Mouse (Mus musculus) mouse trophoblast stem cell (cell line): ENCODE results near the gene Foxred2.

Source experiments
- in situ Hi-C, 2 experiments: fragments of 300-500 bp; cut with MseI, MboI; formaldehyde crosslinking; loops; 2 replicates in 1 of 2; 3 replicates in 1 of 2; pipeline ENCODE4 v1.15.1; 2025

The Foxred2 gene

DNA sequence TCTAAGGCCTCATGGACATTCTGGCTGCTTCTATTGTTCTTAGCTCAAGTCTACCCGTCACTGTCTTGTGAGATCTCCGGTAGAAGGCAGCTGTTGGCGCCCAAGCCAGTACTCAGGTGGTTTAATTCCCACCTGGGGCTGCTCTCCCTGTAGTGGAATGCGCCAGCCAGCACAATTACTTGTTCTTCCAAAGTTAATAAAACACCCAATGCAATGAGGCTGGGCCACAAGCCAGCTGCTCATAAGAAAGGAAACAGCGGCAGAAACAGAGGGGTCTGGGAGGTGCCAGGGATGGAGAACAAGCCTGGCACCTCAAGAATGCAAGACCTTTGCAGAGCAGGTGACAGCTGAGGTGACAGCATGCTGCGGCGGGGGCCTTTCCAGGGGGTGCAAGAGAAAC lies 7.5 kb downstream of the Foxred2 start:
- in situ Hi-C loops, result no loop called here

DNA sequence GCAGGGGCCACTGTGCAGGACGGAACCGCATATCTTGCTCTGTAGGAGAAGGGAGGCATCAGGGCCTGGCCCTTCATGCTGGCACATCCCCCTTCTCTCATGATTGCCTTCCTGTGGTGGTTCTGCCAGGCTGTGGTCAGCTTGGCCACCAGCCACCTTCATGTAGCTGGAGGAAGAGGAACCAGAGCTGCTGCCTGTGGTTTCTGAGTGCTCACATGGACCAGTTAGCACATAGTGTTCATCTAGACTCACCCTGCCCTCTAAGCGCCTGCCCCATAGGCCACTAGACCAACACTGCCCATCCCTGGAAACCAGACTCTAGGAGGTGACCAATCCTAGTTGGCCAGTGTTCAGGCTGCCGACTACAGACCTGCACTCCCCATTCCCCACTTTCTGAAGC lies 10.8 kb downstream of the Foxred2 start:
- in situ Hi-C loops, result no loop called here

DNA sequence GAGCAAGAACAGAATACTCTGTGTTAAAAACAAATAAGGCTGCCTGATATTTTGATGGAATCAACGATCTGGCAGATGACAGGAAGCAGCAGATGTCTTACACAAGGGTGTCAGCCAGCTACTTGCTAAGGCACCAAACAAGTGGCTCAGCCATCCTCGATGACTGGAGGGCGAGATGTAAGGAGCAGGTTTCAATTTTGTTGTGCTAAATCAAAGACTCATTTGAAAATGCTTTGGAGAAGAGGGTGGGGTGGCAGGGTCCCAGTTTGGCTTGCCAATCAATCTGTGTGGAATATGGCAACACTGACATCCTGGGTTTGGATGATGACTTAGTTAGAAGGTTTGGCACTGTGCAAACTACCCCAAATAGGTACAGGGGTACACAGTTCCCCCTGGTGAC lies 15.0 kb downstream of the Foxred2 start:
- in situ Hi-C loops, result no loop called here

DNA sequence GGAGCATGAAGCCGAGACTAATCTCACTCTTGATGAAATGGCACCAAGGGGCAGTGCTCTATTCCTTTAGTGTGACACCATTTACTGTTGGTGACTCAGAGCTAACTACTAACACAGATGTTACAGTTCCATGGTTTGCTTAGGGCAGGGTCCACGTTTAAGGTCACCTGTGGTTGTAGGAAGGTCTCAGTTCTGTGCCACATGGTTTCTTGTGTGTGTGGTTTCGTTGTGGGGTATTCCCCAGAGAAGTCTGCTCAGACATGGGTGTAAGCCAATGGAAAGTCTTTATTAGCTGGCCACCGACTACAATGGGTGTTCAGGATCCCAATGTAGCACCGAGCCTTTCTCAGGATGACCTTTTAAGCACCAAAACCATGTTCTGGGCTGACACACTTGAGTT lies 18.0 kb downstream of the Foxred2 start:
- in situ Hi-C loops, result no loop called here

DNA sequence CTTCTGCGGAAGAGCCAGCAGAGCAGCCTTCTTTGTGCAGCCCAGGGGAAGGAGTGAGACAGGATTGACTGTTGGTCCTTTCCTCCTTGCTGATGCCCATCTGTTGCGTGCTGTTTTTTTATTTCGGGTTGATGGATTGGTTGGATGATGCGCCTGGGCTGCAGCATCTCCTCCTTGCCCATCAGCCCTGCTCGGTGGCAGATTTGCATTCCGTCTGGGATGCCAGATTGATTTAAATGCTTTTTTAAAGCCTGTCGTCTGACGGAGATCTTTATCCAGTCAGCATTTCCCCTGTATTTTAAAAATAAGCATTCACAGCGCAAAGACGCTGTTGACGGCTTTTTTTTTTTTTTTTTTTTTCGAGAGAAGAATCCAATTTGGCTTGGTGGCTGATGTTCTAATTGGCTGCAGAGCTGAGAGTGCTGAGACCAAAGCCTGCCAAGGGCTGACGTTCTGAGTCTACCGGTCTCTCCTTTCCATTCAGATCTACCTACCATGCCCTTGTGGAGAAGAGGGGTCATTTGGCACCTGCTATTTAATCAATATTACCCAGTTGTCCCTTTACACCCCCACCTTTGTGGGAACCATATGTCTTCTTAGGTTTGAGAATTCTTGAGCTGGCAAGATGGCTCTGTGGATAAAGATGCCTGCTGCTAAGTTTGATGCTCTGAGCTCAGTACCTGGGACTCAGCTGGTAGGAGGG lies 20.7 kb downstream of the Foxred2 start:
- in situ Hi-C loops, result no loop called here

- in situ Hi-C loops, result no loop called here
Observed at GRCm38 (mm10) chr15:77934968-77935367, 21.6 kb downstream of the Foxred2 start.

GRCm38 (mm10) chr15:77934326-77934725 lies 22.2 kb downstream of the Foxred2 start:
- in situ Hi-C loops, result no loop called here

- in situ Hi-C loops, result no loop called here
Observed at GRCm38 (mm10) chr15:77933770-77934169, 22.8 kb downstream of the Foxred2 start.

- in situ Hi-C loops, result no loop called here
Observed at GRCm38 (mm10) chr15:77933222-77933621, 23.3 kb downstream of the Foxred2 start.

DNA sequence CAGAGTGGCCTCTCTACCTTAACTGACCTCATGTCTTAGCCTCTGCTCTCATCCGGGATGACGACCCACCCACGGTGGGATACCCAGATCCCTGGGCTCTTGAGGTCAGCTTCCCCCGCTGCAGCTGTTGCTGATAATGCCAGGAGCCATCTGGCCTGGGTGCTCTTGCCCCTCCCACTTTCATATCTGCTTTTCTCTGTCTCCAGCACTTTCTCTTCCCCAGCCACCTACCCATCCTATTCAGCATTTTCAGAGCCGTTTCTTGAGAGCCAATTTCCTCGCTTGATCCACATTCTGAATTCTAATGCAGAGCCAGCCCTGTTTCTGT lies 24.9 kb downstream of the Foxred2 start:
- in situ Hi-C loops, result no loop called here

DNA sequence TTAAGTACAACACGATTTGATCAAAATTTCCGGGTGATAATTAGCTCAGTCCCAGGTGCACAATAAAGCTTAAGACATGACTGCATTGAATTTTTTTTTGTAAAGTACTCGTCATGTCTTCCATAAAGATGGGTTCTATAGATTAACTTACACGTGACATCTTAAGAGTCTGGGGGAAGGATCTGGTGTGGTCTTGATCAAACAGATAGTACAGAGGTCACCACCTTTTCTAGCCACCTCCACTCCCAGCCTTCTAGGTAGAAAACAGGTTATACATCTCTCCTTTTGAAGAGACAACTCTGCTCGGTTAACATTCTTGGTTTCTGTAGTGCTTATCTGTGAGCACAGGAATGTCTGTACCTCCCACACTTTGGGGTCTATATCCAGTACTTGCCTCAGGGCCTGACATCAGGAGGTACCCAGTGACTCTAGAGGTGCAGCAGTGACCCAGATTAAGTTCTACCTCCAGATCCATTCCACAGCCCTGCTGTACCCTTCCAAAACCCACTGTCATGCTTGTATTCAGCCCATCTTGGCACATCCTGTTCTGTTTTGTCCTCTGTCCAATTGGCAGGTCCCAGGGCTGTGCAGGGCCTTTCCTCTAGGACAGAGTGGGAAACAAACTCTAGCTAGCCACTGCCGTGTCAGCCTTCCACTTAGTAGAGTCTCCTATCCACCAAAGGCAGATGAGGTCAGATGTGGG lies 25.4 kb downstream of the Foxred2 start:
- in situ Hi-C loops, result no loop called here

DNA sequence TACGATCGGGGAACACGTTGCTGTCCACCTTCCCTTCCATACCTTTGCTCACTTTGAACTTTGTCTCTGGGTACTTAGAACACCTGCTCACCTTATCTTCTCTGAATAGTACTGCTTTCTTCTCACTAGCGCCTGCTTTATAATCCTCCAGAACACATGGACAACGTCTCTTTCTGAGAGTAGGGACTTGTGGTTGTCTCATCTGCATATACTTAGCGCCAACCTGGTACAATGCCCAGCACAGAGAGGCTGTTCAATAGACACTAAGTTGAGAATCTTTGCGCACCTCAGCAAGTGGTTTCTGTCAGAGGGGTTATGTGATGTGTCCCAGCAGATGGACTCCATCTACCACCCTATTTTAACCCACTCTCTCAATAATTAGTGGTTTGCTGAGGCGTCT lies 26.7 kb downstream of the Foxred2 start:
- in situ Hi-C loops, result no loop called here

GRCm38 (mm10) chr15:77928673-77929331 lies 27.7 kb downstream of the Foxred2 start, which contains the start of gene Txn2:
Txn2 (minus strand) TSS chr15:77929006.
- in situ Hi-C loops, result no loop called here

GRCm38 (mm10) chr15:77928091-77928490 lies 28.4 kb downstream of the Foxred2 start:
- in situ Hi-C loops, result no loop called here

DNA sequence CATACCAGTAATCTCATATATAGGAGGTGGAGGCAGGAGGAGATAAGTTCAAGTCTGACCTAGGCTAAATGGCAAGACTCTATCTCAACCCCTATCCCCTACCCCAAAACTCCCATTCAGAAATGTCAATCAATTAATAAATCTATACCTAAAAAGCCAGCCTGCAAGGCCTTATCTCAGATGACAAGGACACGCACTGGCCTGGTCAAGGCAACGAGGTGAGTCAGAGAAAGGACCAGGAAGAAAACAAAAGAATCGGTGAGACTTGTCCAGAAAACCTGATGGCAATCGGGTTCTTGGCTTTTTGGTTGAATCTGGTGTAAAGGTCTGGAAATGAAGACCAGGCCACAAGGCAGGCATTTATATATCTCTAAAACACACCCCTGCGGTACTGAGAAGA lies 29.6 kb downstream of the Foxred2 start:
- in situ Hi-C loops, result no loop called here

- in situ Hi-C loops, result no loop called here
Observed at GRCm38 (mm10) chr15:77925195-77925594, 31.3 kb downstream of the Foxred2 start.

- in situ Hi-C loops, result loop anchor here in 1 of 2 experiments (5.0 kb wide), 1 partner anchor 151 kb away; no protein-coding TSS in a partner anchor
Observed at GRCm38 (mm10) chr15:77923267-77924035, 33.1 kb downstream of the Foxred2 start.

DNA sequence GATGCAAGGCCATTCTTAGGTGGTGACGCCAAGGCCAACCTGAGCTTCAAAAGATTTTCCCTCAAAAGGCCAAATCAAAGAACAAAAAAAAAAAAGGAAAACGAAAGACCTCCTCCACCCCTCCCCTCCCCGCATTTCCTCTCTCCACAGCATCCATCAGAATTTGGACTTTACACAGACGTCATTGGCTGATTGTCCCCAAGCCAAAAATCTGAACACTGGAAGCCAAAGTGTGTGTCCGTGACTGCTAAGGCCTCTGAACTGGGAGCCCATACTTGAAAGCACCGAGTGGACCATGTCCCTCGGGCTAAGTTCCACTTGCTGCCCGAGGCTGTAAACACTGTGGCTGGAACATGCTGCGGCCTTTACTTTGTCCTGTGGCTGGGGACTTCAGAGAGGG lies 33.8 kb downstream of the Foxred2 start:
- in situ Hi-C loops, result loop anchor here in 1 of 2 experiments (5.0 kb wide), 1 partner anchor 150 kb away; no protein-coding TSS in a partner anchor

DNA sequence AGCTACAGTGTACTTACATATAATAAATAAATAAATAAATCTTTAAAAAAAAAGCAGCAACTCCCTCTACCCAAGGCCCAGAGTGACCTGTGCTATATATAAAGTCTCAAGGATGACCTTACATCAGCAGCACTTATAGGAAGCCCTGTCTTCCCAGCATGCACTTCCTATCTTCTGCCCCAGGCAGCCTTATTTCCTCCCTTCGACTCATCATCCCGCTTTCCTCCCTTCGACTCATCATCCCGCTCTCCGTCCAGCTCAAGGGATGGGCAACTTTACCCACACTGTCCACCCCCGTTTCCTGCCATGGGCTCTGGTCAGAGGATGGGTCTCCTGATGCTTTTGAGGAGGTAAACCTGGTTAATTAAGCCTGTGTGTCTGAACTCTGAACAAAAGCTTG lies 34.9 kb downstream of the Foxred2 start:
- in situ Hi-C loops, result loop anchor here in 1 of 2 experiments (5.0 kb wide), 1 partner anchor 149 kb away; no protein-coding TSS in a partner anchor

DNA sequence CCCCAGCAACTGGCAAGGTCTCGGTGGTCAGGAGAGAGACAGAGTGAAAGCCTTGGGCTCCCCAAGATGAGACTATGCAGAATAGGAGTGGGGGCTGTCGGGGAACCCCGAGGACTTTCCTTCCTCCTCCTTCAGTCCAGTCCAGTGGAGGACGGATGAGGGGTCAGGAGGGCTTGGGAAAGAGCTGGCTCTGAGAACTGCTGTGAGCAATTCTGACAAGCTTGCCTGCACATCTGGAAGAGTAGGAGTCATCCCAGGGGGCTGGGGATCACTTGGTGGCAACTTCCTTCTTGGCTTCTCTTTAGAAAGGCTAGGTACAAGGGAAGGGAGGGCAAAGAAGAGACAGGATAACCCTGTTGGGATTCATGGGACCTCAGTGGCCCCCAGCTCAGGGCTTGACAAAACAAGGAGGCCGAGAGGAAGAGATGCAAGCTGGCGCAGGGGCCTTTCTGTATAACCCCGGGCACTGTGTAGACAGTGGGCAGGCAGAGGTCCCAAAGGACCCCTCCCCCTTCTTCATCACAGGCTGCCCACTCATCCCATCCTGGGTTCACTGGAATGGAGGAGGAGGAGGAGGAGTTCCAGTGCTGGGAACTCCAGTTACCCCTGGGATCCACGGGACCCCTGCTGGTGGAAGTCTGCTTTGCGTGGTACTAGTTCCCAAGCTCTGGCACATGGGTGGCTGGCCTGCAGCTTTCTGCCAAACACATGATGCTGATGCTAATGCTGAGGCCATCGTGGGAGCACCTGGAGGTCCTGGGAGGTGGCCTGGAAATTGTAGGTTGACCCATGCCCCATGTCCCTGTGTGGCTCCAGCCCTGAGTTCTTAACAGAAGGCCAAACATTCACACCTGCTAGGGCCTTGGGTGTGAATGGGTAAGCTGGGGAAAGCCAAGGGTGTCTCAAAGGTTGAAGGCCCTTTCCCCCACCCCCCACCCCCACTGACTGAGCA lies 35.7 kb downstream of the Foxred2 start:
- in situ Hi-C loops, result loop anchor here in 1 of 2 experiments (5.0 kb wide), 1 partner anchor 148 kb away; no protein-coding TSS in a partner anchor
